Comparison of ENCODE assay signal across 26 mouse cellular contexts in the genomic region with DNA sequence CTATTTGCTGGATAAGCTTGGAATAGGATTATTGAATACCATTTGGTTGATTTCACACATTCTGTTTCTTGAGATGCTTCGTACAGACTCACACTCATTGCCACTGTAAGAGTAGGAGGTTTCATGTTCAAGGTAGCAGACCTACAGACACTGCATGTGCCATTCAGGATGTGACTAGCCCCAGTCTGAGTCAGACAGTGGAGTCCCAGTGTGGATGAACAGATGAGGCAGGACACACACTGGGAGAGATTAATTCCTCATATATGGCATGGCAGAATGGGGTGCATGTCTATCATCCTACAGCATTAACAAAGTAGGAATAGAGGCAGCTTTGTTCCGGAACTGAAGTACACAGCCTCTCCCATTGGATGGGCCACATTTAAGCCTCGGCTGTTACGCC. TPM values are rescaled to one million over a fixed set of nuclear protein-coding genes. Genes with fewer than 3 reads are reported as not detected.
DNase-seq lines count a peak whose midpoint lies in the region; ATAC-seq lines count a peak whose summit lies in the region.
"Had no signal": no experiment of that assay in that cellular context is flagged by ENCODE, and none has a peak within 500 bp of the region (broad histone marks: within the 10 kb centered on the region; RNA-seq: fewer than 3 reads in every experiment).

No protein-coding gene starts in this region.

- WGBS in heart, embryonic 10.5 days, result 90% methylated on average over 4 of the region's 4 CpGs
- 96% methylated on average over 4 of the region's 4 CpGs for WGBS in hindbrain, embryonic 12.5 days

- no peak overlapping the region for H3K4me3 ChIP-seq in heart, embryonic 10.5 days
- H3K4me3 ChIP-seq in brown adipose tissue, adult 24 weeks (ENCODE audit: insufficient read depth, low read depth, low read length), result no peak overlapping the region
- no peak overlapping the region for H3K4me3 ChIP-seq in hindbrain, embryonic 12.5 days

- H3K27me3 ChIP-seq in heart, embryonic 10.5 days (ENCODE audit: insufficient read depth, poor library complexity, severe bottlenecking), result no peaks in the 10 kb centered on the region
- H3K27me3 ChIP-seq in hindbrain, embryonic 12.5 days, result no peaks in the 10 kb centered on the region
- H3K27me3 ChIP-seq: CH12.LX, Patski had no signal

- no peaks in the 10 kb centered on the region for H3K9me3 ChIP-seq in heart, embryonic 10.5 days
- no peaks in the 10 kb centered on the region for H3K9me3 ChIP-seq in hindbrain, embryonic 12.5 days (replicated peaks)

- no peak overlapping the region for H3K9ac ChIP-seq in hindbrain, embryonic 12.5 days

- peaks cover 70% of the 10 kb centered on the region for H3K36me3 ChIP-seq in heart, embryonic 10.5 days
- 0 out of 2 replicates have a peak, but pooled peaks cover 3% of the 10 kb centered on the region for H3K36me3 ChIP-seq in hindbrain, embryonic 12.5 days
- H3K36me3 ChIP-seq: G1E had no signal

- H3K4me1 ChIP-seq in heart, embryonic 10.5 days, result peaks cover 10% of the 10 kb centered on the region
- H3K4me1 ChIP-seq in brown adipose tissue, adult 24 weeks (ENCODE audit: control insufficient read depth, insufficient read depth, insufficient read length, low read length), result peaks cover 6% of the 10 kb centered on the region; the same call in 1 of the 2 replicates
- no peaks in the 10 kb centered on the region for H3K4me1 ChIP-seq in hindbrain, embryonic 12.5 days

- peak; percentile 41; the same call in 1 of the 2 replicates for ATAC-seq in frontal cortex, adult (ENCODE audit: low TSS enrichment)
- no peak for ATAC-seq in hindbrain, embryonic 12.5 days (ENCODE audit: low FRiP score)
- ATAC-seq: activated CD4-positive, CD25-positive, alpha-beta regulatory T cell, adult 4 months; CD4-positive, CD25-positive, alpha-beta regulatory T cell, adult 4 months; Patski had no signal

- H3K4me2 ChIP-seq in hindbrain, embryonic 12.5 days (replicated peaks), result no peak overlapping the region

- no peak overlapping the region for H3K27ac ChIP-seq in heart, embryonic 10.5 days
- H3K27ac ChIP-seq in brown adipose tissue, adult 24 weeks (replicated peaks; ENCODE audit: low read depth, low read length), result peak overlapping the region; percentile 19; the same call in 1 of the 2 replicates
- no peak overlapping the region for H3K27ac ChIP-seq in hindbrain, embryonic 12.5 days

- DNase-seq in frontal cortex, postnatal 14 days (ENCODE audit: low spot score in 2 of 2), result no peak
- peak; percentile 53 for DNase-seq in heart, adult 11 months
- no peak for DNase-seq in heart, embryonic 10.5 days (ENCODE audit: low spot score)
- peak; percentile 68 for DNase-seq in 416B (ENCODE audit: low read depth)
- no peak for DNase-seq in kidney, postnatal 36 days
- DNase-seq: adrenal gland, adult 2 months; adrenal gland, adult 8-10 months; adrenal gland, postnatal 10 days; adrenal gland, postnatal 14 days; adrenal gland, postnatal 25 days; adrenal gland, postnatal 36 days; B cell, adult 2 months; cerebellum, adult 11 months; cerebellum, adult 11-12 months; cerebellum, adult 18-20 months; cerebellum, adult 2 months had no signal

RNA-seq across cellular contexts. Expression of a gene that starts 8.1 kb away (rescaled TPM):
- polyA plus RNA-seq in heart, embryonic 10.5 days (2016; fragmentation: Nextera tagmentation; extraction: Ambion mirVana), result 0.10 and 0.17 TPM in 2 replicates
- not detected in 2 replicates for polyA plus RNA-seq in brown adipose tissue, adult 24 weeks (2012; ENCODE audit: insufficient read depth, insufficient read length, missing spikeins)
- 0.10 TPM in 1 of 2 replicates, not detected in the other for polyA plus RNA-seq in hindbrain, embryonic 12.5 days (2016; fragmentation: Nextera tagmentation; extraction: Ambion mirVana)
- polyA plus RNA-seq: activated CD4-positive, CD25-positive, alpha-beta regulatory T cell, adult 4 months; brain, embryonic 14.5 days; C2C12; CD4-positive, CD25-positive, alpha-beta regulatory T cell, adult 4 months; cerebellum, adult 2 months; G1E had no signal

Comparison
In these comparisons a context has a peak if more than half of its experiments do, and no peak if none do; other contexts are left out.
1. DNase-seq: peak in heart, adult 11 months (single experiment) and 416B (single experiment); none in frontal cortex, postnatal 14 days (0 of 2), heart, embryonic 10.5 days (single experiment) and kidney, postnatal 36 days (0 of 2).